Mouse (Mus musculus) intestine, embryonic 14.5 days (tissue): Measurements from ENCODE around the gene Rgl2. TPM values are rescaled to one million over a fixed set of nuclear protein-coding genes. Genes with fewer than 3 reads are reported as not detected.

Source experiments
- ATAC-seq: fragments of 200-750 bp; cut with Nextera tagmentation; replicated peaks from 2 replicates; pipeline ENCODE4 v1.8.0; 2017; ENCODE audit warnings: low read depth, moderate number of reproducible peaks, moderate TSS enrichment, moderate library complexity; ENCODE audit not compliant: low FRiP score, low TSS enrichment
- DNase-seq: peaks from one replicate; pipeline ENCODE4 v3.0.0-alpha.2; 2018; ENCODE audit warnings: low spot score
- H3K27ac ChIP-seq: fragments of 300-500 bp; sonication (generic); 2 replicates; pipeline ENCODE4 v1.5.1; 2014; ENCODE audit warnings: low read depth, mild to moderate bottlenecking, control low read depth
- H3K27me3 ChIP-seq: fragments of 300-500 bp; sonication (generic); replicated peaks from 2 replicates; pipeline ENCODE4 v1.6.1; 2014; ENCODE audit warnings: low read length, control low read depth; ENCODE audit not compliant: control insufficient read depth, insufficient read depth
- H3K36me3 ChIP-seq: fragments of 300-500 bp; sonication (generic); 2 replicates; pipeline ENCODE4 v1.6.1; 2014; ENCODE audit warnings: low read length, control low read depth; ENCODE audit not compliant: control insufficient read depth, insufficient read depth
- H3K4me1 ChIP-seq: fragments of 300-500 bp; sonication (generic); replicated peaks from 2 replicates; pipeline ENCODE4 v1.6.1; 2014; ENCODE audit warnings: low read length, control low read depth, mixed read lengths; ENCODE audit not compliant: control insufficient read depth, insufficient read depth
- H3K4me2 ChIP-seq: fragments of 300-500 bp; sonication (generic); 2 replicates; pipeline ENCODE4 v1.6.1; 2014; ENCODE audit warnings: low read length
- H3K4me3 ChIP-seq: fragments of 300-500 bp; sonication (generic); 2 replicates; pipeline ENCODE4 v1.5.1; 2014; ENCODE audit warnings: low read depth, low read length, control low read depth, mixed read lengths
- H3K9ac ChIP-seq: fragments of 300-500 bp; sonication (generic); 2 replicates; pipeline ENCODE4 v1.6.1; 2014; ENCODE audit warnings: mild to moderate bottlenecking, low read length
- H3K9me3 ChIP-seq: fragments of 300-500 bp; sonication (generic); 2 replicates; pipeline ENCODE4 v1.6.1; 2016; ENCODE audit warnings: low read length, control low read depth; ENCODE audit not compliant: control insufficient read depth
- WGBS: fragments of 180-500 bp; shearing (Covaris S2); extraction: QIAGEN DNeasy Blood & Tissue Kit; methylation state at CpG from one replicate; pipeline ENCODE4 v1.1.7; 2014; 5-methylcytosine and 5-hydroxymethylcytosine counted together
- polyA plus RNA-seq: library from polyadenylated mRNA; unstranded; fragments of >200 nt; fragmentation: Nextera tagmentation; extraction: Ambion mirVana; gene quantifications from 2 replicates; pipeline ENCODE4 v1.2.1, GENCODE M21; 2014

Gene Rgl2
- polyA plus RNA-seq, 1 experiment from 2014 or later, result 34.5 TPM

GRCm38 (mm10) chr17:33917656-33918292, 11.6 kb upstream of the Rgl2 start:
- H3K4me3 ChIP-seq, result no peak overlapping the region
- H3K4me2 ChIP-seq, result no peak overlapping the region

GRCm38 (mm10) chr17:33918293-33919203, 10.8 kb upstream of the Rgl2 start:
- 60% methylated on average over 37 of the region's 37 CpGs for whole genome bisulfite sequencing
- Histone ChIP-seq H3K36me3 (peaks cover 29% of the 10 kb centered on the region), H3K4me2 (peak overlapping the region; percentile 99), H3K9ac (no peak overlapping the region), H3K27me3 (no peaks in the 10 kb centered on the region), H3K27ac (no peak overlapping the region), H3K9me3 (no peaks in the 10 kb centered on the region), H3K4me3 (peak overlapping the region; percentile 67), H3K4me1 (peaks cover 27% of the 10 kb centered on the region)
- no peak for DNase-seq
- no peak for ATAC-seq

More at GRCm38 (mm10) chr17:33917656-33918292, 11.6 kb upstream of the Rgl2 start:
- Histone ChIP-seq H3K36me3 (peaks cover 35% of the 10 kb centered on the region), H3K9me3 (no peaks in the 10 kb centered on the region), H3K27me3 (no peaks in the 10 kb centered on the region), H3K4me1 (peaks cover 27% of the 10 kb centered on the region), H3K9ac (no peak overlapping the region), H3K27ac (no peak overlapping the region)
- WGBS, result 78% methylated on average over 18 of the region's 18 CpGs
- DNase-seq, result no peak
- ATAC-seq, result no peak

- DNase-seq (peak; percentile 69), ATAC-seq (no peak)
- WGBS, result 1% methylated on average over 52 of the region's 52 CpGs
- H3K9me3 ChIP-seq, result no peaks in the 10 kb centered on the region
- peaks cover 27% of the 10 kb centered on the region for H3K4me1 ChIP-seq
- H3K4me2 ChIP-seq, result peak overlapping the region; percentile 99
- peak overlapping the region; percentile 59 for H3K9ac ChIP-seq
- peaks cover 18% of the 10 kb centered on the region for H3K36me3 ChIP-seq
- peak overlapping the region; percentile 67 for H3K4me3 ChIP-seq
- H3K27ac ChIP-seq, result peak overlapping the region; percentile 51; the same call in 1 of the 2 replicates
- no peaks in the 10 kb centered on the region for H3K27me3 ChIP-seq
Observed at GRCm38 (mm10) chr17:33919351-33920281, 9.7 kb upstream of the Rgl2 start.

GRCm38 (mm10) chr17:33920282-33921097, 8.9 kb upstream of the Rgl2 start:
- peaks cover 12% of the 10 kb centered on the region for H3K36me3 ChIP-seq
- H3K4me3 ChIP-seq, result peak overlapping the region; percentile 67
- peak overlapping the region; percentile 51; the same call in 1 of the 2 replicates for H3K27ac ChIP-seq
- peak; percentile 30; the same call in 1 of the 2 replicates for ATAC-seq
- peaks cover 20% of the 10 kb centered on the region for H3K4me1 ChIP-seq
- peak; percentile 90 for DNase-seq
- peak overlapping the region; percentile 59 for H3K9ac ChIP-seq
- under 1% methylated on average over 36 of the region's 36 CpGs for WGBS
- H3K4me2 ChIP-seq, result peak overlapping the region; percentile 99
- H3K27me3 ChIP-seq, result no peaks in the 10 kb centered on the region
- no peaks in the 10 kb centered on the region for H3K9me3 ChIP-seq

- no peak overlapping the region for H3K27ac ChIP-seq
- no peak for ATAC-seq
- no peak overlapping the region for H3K4me3 ChIP-seq
- H3K36me3 ChIP-seq, result peaks cover 12% of the 10 kb centered on the region
- no peaks in the 10 kb centered on the region for H3K27me3 ChIP-seq
- H3K9ac ChIP-seq, result no peak overlapping the region
- no peaks in the 10 kb centered on the region for H3K9me3 ChIP-seq
- H3K4me2 ChIP-seq, result no peak overlapping the region
- peaks cover 20% of the 10 kb centered on the region for H3K4me1 ChIP-seq
- no peak for DNase-seq
- WGBS, result 84% methylated on average over 7 of the region's 7 CpGs
Observed at GRCm38 (mm10) chr17:33921361-33921760, 8.0 kb upstream of the Rgl2 start.

- peaks cover 8% of the 10 kb centered on the region; the same call in 1 of the 2 replicates for H3K36me3 ChIP-seq
- peaks cover 15% of the 10 kb centered on the region for H3K4me1 ChIP-seq
- H3K4me2 ChIP-seq, result no peak overlapping the region
- DNase-seq, result no peak
- no peak overlapping the region for H3K4me3 ChIP-seq
- H3K27ac ChIP-seq, result no peak overlapping the region
- no peaks in the 10 kb centered on the region for H3K27me3 ChIP-seq
- ATAC-seq, result no peak
- WGBS, result 86% methylated on average over 10 of the region's 10 CpGs
- H3K9me3 ChIP-seq, result no peaks in the 10 kb centered on the region
- H3K9ac ChIP-seq, result no peak overlapping the region
Observed at GRCm38 (mm10) chr17:33924577-33925283, 4.6 kb upstream of the Rgl2 start.

GRCm38 (mm10) chr17:33925406-33926116, 3.8 kb upstream of the Rgl2 start:
- Histone ChIP-seq H3K27ac (no peak overlapping the region), H3K4me2 (no peak overlapping the region), H3K9ac (no peak overlapping the region), H3K4me1 (peaks cover 14% of the 10 kb centered on the region), H3K9me3 (no peaks in the 10 kb centered on the region), H3K36me3 (peaks cover 8% of the 10 kb centered on the region; the same call in 1 of the 2 replicates), H3K27me3 (no peaks in the 10 kb centered on the region), H3K4me3 (no peak overlapping the region)
- no peak for DNase-seq
- ATAC-seq, result no peak
- 83% methylated on average over 21 of the region's 21 CpGs for WGBS
